Mouse (Mus musculus) cerebellum, adult 2 months (tissue): ENCODE results near the gene Tlr4.

Experiments
- CTCF ChIP-seq: fragments of 200-500 bp; IDR thresholded peaks from 2 replicates; pipeline ENCODE4 v1.5.1; 2011; ENCODE audit warnings: low read depth, mild to moderate bottlenecking, control low read depth, low read length, moderate library complexity, borderline replicate concordance; ENCODE audit not compliant: insufficient read depth
- POLR2A ChIP-seq: fragments of 200-500 bp; IDR thresholded peaks from 2 replicates; pipeline ENCODE4 v1.6.1; 2011; ENCODE audit warnings: low read length, control low read depth, borderline replicate concordance; ENCODE audit not compliant: insufficient read depth

DNA sequence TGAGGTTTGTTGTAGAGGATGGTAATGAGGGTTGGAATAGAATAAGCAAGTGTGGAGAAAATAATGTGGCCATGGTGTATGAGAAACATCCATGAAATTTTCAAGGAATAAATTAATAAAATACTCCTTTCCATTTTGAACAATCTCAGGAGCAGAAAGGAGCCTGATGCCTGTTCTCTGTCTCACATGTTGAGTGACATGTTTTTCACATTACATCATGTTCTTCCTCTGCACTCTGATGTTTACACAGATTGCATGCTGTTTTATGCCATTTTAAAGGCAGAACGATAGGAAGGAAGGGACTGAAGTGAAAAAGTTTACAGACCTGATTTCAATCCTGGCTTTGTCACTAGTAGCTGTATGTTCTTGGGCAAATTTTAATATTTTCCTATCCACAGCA lies 120.3 kb downstream of the Tlr4 start:
- no peak for TF ChIP-seq CTCF
- no peak for TF ChIP-seq POLR2A
